Mouse (Mus musculus): ENCODE results near the gene Baiap2l1. TPM values are rescaled to one million over a fixed set of nuclear protein-coding genes. Genes with fewer than 3 reads are reported as not detected.

Baiap2l1 gene
- polyA plus RNA-seq (2016; fragmentation: Nextera tagmentation; extraction: Ambion mirVana): 4.9 and 5.1 TPM in 2 replicates

DNA sequence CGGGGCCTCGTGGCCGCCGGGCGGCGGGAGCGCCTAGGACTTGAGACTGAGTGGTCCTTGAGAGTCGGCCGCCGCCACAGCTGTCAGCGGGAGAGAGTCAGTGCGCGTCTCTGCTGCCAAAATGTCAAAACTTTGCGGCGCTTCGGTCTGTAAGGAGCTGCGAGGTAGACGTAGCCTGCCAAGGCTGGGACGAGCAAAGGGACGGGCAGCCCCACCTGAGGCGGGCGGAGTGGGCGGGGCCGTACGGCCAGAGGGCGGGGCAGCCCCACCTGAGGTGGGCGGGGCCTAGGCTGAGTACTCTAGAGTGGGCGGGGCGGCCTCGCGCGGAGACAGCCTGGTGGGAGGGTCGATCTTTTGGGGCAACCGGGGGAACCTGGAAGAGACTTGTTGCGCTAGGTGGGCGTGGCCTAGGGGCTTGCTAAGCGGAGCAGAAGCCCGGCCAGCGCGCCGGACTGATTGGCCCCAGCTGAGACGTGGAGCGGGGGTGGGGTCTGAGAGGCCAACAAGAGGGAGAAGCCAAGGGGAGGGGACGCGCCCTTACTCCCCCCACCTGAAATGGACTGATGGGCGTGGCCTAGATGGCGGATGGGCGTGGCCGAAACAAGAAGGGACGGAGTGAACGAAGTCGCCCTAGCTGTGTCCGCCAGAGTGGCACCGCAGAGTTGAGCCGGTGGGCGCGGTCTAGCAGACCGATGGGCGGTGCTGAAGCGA is at the start of gene Baiap2l1:
Gene Baiap2l1 (minus strand): TSS at position 232 of the 711 bp plus-strand sequence.
- H3K9me3 ChIP-seq: no peaks in the 10 kb centered on the region
- H3K9ac ChIP-seq: peak within 1 kb of the TSS; percentile 41
- H3K27ac ChIP-seq: no peak within 1 kb of the TSS
- H3K4me3 ChIP-seq: peak within 1 kb of the TSS; percentile 52
- ATAC-seq (ENCODE audit: insufficient number of reproducible peaks, insufficient read depth, low FRiP score, low TSS enrichment): peak; percentile 93
- H3K4me2 ChIP-seq (replicated peaks): peak within 1 kb of the TSS; percentile 81
- under 1% methylated on average over 60 of the region's 60 CpGs for WGBS
- no peaks in the 10 kb centered on the region for H3K27me3 ChIP-seq
- no peaks in the 10 kb centered on the region for H3K36me3 ChIP-seq
- H3K4me1 ChIP-seq: no peaks in the 10 kb centered on the region

DNA sequence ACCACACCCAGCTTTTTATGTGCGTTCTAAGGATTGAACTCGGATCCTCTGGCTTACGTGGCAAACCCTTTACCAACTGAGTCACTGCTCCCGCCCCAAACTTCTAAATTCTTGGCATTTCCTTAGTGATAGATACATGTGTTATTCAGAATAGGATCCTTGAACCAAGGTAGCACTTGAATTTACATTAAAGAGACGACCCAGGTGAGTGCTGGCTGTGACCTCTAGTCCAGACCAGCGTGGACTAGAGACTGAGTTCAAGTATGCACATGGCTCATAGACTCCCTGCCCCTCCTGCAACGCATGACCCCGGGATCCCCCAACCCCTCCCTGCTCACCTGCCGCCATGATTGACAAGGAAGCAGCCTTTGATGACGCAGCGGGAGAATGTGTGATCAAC is 48.3 kb upstream of the Baiap2l1 start:
- no peak for ATAC-seq (ENCODE audit: insufficient number of reproducible peaks, insufficient read depth, low FRiP score, low TSS enrichment)
- Histone ChIP-seq H3K9me3 (no peaks in the 10 kb centered on the region), H3K9ac (no peak overlapping the region), H3K27me3 (no peaks in the 10 kb centered on the region), H3K27ac (no peak overlapping the region), H3K4me2 (replicated peaks) (no peak overlapping the region), H3K36me3 (no peaks in the 10 kb centered on the region), H3K4me1 (0 out of 2 replicates have a peak, but pooled peaks cover under 1% of the 10 kb centered on the region), H3K4me3 (no peak overlapping the region)
- 85% methylated on average over 11 of the region's 11 CpGs for WGBS

DNA sequence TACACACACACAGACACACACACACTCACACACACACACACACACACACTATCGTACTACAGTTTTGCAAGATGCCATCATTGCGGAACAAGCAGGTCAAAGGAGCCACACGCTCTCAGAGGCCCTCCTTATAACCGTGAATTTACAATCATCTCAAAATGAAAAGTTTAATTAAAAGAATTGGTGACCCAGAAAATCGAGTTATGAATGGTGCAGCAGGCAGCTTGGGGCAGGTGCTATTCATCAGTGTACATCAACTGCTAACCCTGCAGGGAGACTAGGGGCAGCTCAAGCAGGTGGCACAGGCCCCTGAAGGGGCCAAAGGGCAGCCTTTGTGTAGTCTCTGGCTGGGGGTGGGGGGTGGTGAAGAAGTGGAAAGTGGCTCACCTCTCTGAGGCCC is 42.9 kb upstream of the Baiap2l1 start:
- Histone ChIP-seq H3K4me1 (0 out of 2 replicates have a peak, but pooled peaks cover 8% of the 10 kb centered on the region), H3K36me3 (no peaks in the 10 kb centered on the region)
- WGBS: 62% methylated on average over 5 of the region's 5 CpGs

DNA sequence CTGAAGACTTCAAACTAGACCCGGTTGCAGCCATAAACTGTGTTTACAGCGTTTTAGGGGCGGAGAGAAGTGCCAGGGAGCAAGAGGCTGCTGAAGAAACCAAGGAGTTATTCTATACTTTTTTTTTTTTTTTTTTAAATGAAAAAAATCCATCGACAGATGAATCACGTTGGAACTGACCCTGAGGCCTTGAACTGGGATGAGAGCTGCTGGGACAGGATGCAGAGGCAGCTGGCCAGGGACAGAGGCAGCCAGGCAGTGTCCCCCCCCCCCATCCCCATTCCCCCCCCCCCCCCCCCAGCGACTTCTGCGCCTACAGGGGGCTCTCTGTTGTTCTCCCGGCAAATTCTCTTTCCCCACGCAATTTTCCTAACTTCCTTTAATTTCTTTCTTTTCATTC is 39.7 kb upstream of the Baiap2l1 start:
- WGBS: 18% methylated on average over 5 of the region's 9 CpGs
- H3K27me3 ChIP-seq: no peaks in the 10 kb centered on the region
- no peak overlapping the region for H3K4me3 ChIP-seq
- H3K36me3 ChIP-seq: no peaks in the 10 kb centered on the region
- no peak overlapping the region for H3K4me2 ChIP-seq (replicated peaks)
- no peak for ATAC-seq (ENCODE audit: insufficient number of reproducible peaks, insufficient read depth, low FRiP score, low TSS enrichment)
- H3K27ac ChIP-seq: no peak overlapping the region
- 0 out of 2 replicates have a peak, but pooled peaks cover 8% of the 10 kb centered on the region for H3K9me3 ChIP-seq
- H3K4me1 ChIP-seq: 0 out of 2 replicates have a peak, but pooled peaks cover 8% of the 10 kb centered on the region
- H3K9ac ChIP-seq: no peak overlapping the region

More for the DNA sequence above, 42.9 kb upstream of the Baiap2l1 start:
- H3K4me2 ChIP-seq (replicated peaks): no peak overlapping the region
- no peaks in the 10 kb centered on the region for H3K27me3 ChIP-seq
- H3K9me3 ChIP-seq: 0 out of 2 replicates have a peak, but pooled peaks cover 6% of the 10 kb centered on the region
- no peak overlapping the region for H3K27ac ChIP-seq
- ATAC-seq (ENCODE audit: insufficient number of reproducible peaks, insufficient read depth, low FRiP score, low TSS enrichment): no peak
- no peak overlapping the region for H3K4me3 ChIP-seq
- H3K9ac ChIP-seq: no peak overlapping the region

DNA sequence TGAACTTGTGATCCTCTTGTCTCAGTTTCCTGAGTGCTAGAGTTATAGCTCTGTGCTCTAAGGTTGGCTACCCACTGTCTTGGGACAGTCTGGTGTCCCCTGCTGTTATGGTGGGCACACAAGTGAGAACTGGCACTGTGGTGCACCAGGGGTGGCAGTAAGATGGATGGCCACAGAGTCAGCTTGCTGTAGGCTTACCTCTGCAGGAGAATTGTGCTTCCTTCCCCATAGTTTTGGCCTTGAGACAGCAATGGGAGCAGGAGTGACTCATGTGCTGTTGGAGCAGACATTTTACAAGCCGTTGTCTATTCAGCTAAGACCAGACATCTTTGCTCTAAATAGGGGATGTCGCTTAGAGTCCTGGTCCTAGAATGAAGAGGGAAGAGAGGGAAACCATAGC is 36.2 kb upstream of the Baiap2l1 start:
- Histone ChIP-seq H3K9ac (no peak overlapping the region), H3K4me2 (replicated peaks) (no peak overlapping the region), H3K4me1 (no peaks in the 10 kb centered on the region), H3K36me3 (no peaks in the 10 kb centered on the region), H3K27me3 (no peaks in the 10 kb centered on the region), H3K4me3 (no peak overlapping the region), H3K9me3 (0 out of 2 replicates have a peak, but pooled peaks cover 8% of the 10 kb centered on the region), H3K27ac (no peak overlapping the region)
- WGBS: 85% methylated on average over 2 of the region's 2 CpGs
- no peak for ATAC-seq (ENCODE audit: insufficient number of reproducible peaks, insufficient read depth, low FRiP score, low TSS enrichment)

DNA sequence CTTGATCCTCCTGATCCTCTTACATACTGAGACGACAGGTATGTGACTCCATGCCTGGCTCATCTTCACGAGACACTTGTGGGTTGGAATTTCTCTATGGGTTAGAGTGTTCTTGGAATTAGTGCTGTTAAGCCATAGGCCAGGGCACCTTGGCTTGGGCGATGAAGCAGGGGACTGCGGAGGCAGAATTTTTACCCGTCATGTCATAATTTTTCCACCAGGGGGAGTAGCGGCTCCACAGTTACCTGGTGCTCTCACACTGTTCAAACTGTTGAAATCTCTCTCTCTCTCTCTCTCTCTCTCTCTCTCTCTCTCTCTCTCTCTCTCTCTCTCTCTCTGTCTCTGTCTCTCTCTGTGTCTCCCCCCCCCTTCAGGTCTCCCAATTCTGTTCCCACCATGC is 29.9 kb upstream of the Baiap2l1 start:
- Histone ChIP-seq H3K4me3 (no peak overlapping the region), H3K27ac (no peak overlapping the region), H3K27me3 (no peaks in the 10 kb centered on the region), H3K9ac (no peak overlapping the region), H3K9me3 (0 out of 2 replicates have a peak, but pooled peaks cover 12% of the 10 kb centered on the region), H3K4me2 (replicated peaks) (no peak overlapping the region), H3K36me3 (no peaks in the 10 kb centered on the region), H3K4me1 (no peaks in the 10 kb centered on the region)
- no peak for ATAC-seq (ENCODE audit: insufficient number of reproducible peaks, insufficient read depth, low FRiP score, low TSS enrichment)
- WGBS: 6% methylated on average over 6 of the region's 6 CpGs

DNA sequence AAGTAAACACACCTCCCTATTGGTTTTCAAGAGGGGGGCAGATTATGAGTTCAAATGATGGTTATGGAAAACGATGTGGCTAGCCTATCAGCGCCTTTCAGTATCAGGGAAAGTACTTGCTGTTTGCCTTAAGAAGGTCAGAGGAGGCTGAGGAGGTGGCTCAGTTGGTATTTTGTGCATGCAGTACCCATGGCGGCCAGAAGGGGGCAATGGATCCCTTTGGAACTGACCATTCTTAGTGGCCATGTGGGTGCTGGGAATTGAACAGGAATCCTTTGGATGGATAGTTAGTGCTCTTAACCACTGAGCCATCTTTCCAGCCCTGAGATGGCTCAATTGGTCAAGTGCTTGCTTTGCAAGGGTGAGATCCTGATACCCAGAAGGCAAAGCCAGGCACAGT is 26.0 kb upstream of the Baiap2l1 start:
- WGBS: 60% methylated on average over 3 of the region's 3 CpGs

DNA sequence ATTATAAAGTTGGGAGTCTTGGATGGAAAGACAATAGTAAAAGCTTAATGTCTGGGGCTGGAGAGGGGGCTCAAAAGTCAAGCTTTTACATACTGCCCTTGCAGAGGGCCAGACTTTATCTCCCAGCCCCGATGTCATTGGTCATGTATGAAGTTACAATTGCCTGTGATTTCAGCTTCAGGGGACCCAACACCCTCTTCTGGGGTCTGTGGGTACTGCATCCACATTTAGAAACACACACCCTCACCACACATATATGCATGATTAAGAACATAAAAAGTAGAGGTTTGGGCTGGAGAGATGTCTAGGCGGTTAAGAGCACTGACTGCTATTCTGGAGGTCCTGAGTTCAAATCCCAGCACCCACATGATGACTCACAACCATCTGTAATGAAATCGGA is 23.9 kb upstream of the Baiap2l1 start:
- Histone ChIP-seq H3K4me1 (no peaks in the 10 kb centered on the region), H3K4me2 (replicated peaks) (no peak overlapping the region), H3K9me3 (peaks cover 15% of the 10 kb centered on the region; the same call in 1 of the 2 replicates), H3K27ac (no peak overlapping the region), H3K27me3 (no peaks in the 10 kb centered on the region), H3K4me3 (no peak overlapping the region), H3K36me3 (no peaks in the 10 kb centered on the region), H3K9ac (no peak overlapping the region)
- WGBS: 88% methylated on average over 3 of the region's 3 CpGs
- ATAC-seq (ENCODE audit: insufficient number of reproducible peaks, insufficient read depth, low FRiP score, low TSS enrichment): no peak

More for the DNA sequence above, 26.0 kb upstream of the Baiap2l1 start:
- H3K27me3 ChIP-seq: no peaks in the 10 kb centered on the region
- no peaks in the 10 kb centered on the region for H3K36me3 ChIP-seq
- no peak for ATAC-seq (ENCODE audit: insufficient number of reproducible peaks, insufficient read depth, low FRiP score, low TSS enrichment)
- H3K4me1 ChIP-seq: no peaks in the 10 kb centered on the region
- no peak overlapping the region for H3K4me2 ChIP-seq (replicated peaks)
- H3K9ac ChIP-seq: no peak overlapping the region
- H3K27ac ChIP-seq: no peak overlapping the region
- H3K4me3 ChIP-seq: no peak overlapping the region
- H3K9me3 ChIP-seq: peaks cover 15% of the 10 kb centered on the region; the same call in 1 of the 2 replicates

DNA sequence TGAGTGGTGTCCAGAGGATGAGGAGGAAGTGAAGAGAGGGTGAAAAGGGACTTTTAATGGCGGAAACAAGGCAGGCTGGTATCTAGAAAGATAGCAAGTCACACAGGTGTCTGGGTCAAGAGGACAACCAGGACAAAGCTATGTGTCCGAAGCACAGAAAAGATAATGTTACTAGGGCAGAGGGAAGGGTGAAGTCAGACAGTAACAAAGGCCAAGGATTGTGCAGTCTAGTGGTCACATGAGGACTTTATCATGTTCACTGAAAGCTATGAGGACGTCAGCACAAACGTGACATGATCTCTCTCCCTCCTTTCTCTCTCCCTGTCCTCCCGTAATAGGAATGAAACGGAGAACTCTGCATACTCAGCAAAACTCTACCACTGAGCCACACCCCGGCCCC is 22.8 kb upstream of the Baiap2l1 start:
- H3K9ac ChIP-seq: no peak overlapping the region
- H3K4me3 ChIP-seq: no peak overlapping the region
- H3K9me3 ChIP-seq: peaks cover 14% of the 10 kb centered on the region; the same call in 1 of the 2 replicates
- no peak overlapping the region for H3K4me2 ChIP-seq (replicated peaks)
- ATAC-seq (ENCODE audit: insufficient number of reproducible peaks, insufficient read depth, low FRiP score, low TSS enrichment): no peak
- H3K27ac ChIP-seq: no peak overlapping the region
- H3K36me3 ChIP-seq: no peaks in the 10 kb centered on the region
- WGBS: 86% methylated on average over 7 of the region's 7 CpGs
- no peaks in the 10 kb centered on the region for H3K27me3 ChIP-seq
- no peaks in the 10 kb centered on the region for H3K4me1 ChIP-seq

DNA sequence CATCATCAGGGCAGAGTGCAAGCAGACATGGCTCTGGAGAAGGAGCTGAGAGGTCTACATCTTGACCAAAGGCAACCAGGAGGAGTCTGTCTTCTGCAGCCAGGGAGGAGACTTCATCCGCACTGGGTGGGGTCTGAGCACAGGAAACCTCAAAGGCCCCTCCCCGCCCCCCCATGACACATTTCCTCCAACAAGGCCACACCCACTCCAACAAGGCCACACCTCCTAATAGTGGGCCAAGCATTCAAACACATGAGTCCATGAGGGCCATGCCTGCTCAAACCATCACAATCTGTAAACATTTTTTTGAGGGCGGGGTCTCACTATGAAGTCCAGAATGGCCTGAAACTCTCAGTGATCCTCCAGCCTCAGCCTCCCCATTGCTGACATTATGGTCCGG is 21.5 kb upstream of the Baiap2l1 start:
- Histone ChIP-seq H3K4me2 (replicated peaks) (no peak overlapping the region), H3K4me1 (no peaks in the 10 kb centered on the region), H3K4me3 (no peak overlapping the region), H3K9me3 (peaks cover 8% of the 10 kb centered on the region; the same call in 1 of the 2 replicates), H3K27ac (no peak overlapping the region), H3K36me3 (no peaks in the 10 kb centered on the region), H3K27me3 (no peaks in the 10 kb centered on the region), H3K9ac (no peak overlapping the region)
- no peak for ATAC-seq (ENCODE audit: insufficient number of reproducible peaks, insufficient read depth, low FRiP score, low TSS enrichment)
- 96% methylated on average over 4 of the region's 4 CpGs for WGBS

DNA sequence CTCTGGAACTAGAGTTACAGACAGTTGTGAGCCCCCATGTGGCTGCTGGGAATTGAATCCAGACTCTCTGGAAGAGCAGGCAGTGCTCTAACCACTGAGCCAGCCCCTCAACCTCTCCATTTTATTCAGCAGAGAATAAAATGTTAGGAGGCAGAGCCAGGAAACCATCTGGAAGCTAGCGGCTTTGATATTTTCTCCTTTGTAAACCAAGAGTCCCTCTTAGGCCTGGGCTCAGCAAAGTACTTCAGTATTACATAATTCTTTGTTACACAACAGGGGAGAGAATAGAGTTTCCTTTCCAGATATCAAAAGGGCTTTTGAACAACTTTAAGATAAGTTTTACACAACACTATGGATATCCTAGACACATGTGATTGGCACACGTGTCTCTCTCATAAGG is 15.0 kb upstream of the Baiap2l1 start:
- no peak overlapping the region for H3K9ac ChIP-seq
- WGBS: 76% methylated on average over 2 of the region's 2 CpGs
- H3K27me3 ChIP-seq: no peaks in the 10 kb centered on the region
- H3K27ac ChIP-seq: no peak overlapping the region
- no peak overlapping the region for H3K4me2 ChIP-seq (replicated peaks)
- no peaks in the 10 kb centered on the region for H3K36me3 ChIP-seq
- H3K4me1 ChIP-seq: 0 out of 2 replicates have a peak, but pooled peaks cover 2% of the 10 kb centered on the region
- ATAC-seq (ENCODE audit: insufficient number of reproducible peaks, insufficient read depth, low FRiP score, low TSS enrichment): no peak
- no peaks in the 10 kb centered on the region for H3K9me3 ChIP-seq
- H3K4me3 ChIP-seq: no peak overlapping the region

DNA sequence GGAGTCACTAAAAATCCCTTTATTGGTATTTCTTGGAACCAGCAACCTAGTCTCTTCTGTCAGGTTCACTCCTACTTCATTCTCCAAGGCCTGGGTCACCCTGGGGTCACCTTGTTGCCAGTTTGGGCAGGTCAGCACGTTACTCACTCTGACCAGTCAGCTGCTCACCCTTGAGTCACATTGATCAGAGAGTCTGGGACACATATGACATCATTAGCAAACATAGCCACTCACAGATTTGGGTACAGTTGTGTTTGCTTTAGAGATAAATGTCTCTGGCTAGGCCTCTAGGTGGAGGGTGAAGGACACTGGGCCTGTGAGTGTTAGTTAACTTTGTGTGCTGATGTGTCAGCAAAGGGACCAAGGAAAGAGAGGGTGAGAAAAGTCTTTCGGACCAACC is 14.3 kb upstream of the Baiap2l1 start:
- H3K36me3 ChIP-seq: no peaks in the 10 kb centered on the region
- no peaks in the 10 kb centered on the region for H3K9me3 ChIP-seq
- no peak overlapping the region for H3K9ac ChIP-seq
- no peak overlapping the region for H3K4me3 ChIP-seq
- ATAC-seq (ENCODE audit: insufficient number of reproducible peaks, insufficient read depth, low FRiP score, low TSS enrichment): no peak
- H3K4me1 ChIP-seq: 0 out of 2 replicates have a peak, but pooled peaks cover 2% of the 10 kb centered on the region
- H3K27ac ChIP-seq: no peak overlapping the region
- H3K27me3 ChIP-seq: no peaks in the 10 kb centered on the region
- H3K4me2 ChIP-seq (replicated peaks): no peak overlapping the region
- WGBS: 65% methylated on average over 2 of the region's 2 CpGs

Measured in embryonic facial prominence, embryonic 12.5 days (tissue).